Mouse (Mus musculus): Measurements from ENCODE around the gene Csf3.

GRCm38 (mm10) chr11:98699911-98700310, 1.2 kb upstream of the Csf3 start:
- TF ChIP-seq GATA1 (IDR thresholded peaks at IDR 0.05; ENCODE audit: borderline replicate concordance, low read length) (no peak), FLI1 (IDR thresholded peaks at IDR 0.05; ENCODE audit: low read length) (no peak)

All from megakaryocyte, embryonic 14.5 days (primary cell).